Mouse (Mus musculus) kidney, embryonic 16.5 days (tissue): ENCODE data around the gene Uba7. TPM values are rescaled to one million over a fixed set of nuclear protein-coding genes. Genes with fewer than 3 reads are reported as not detected.

ENCODE experiments used
- ATAC-seq: fragments of 200-750 bp; cut with Nextera tagmentation; 2 replicates; pipeline ENCODE4 v1.8.0; 2017; ENCODE audit warnings: moderate TSS enrichment; ENCODE audit not compliant: low FRiP score, low TSS enrichment
- H3K27ac ChIP-seq: fragments of 300-500 bp; sonication (generic); 2 replicates; pipeline ENCODE4 v1.5.1; 2014; ENCODE audit warnings: low read length
- H3K27me3 ChIP-seq: fragments of 300-500 bp; sonication (generic); 2 replicates; pipeline ENCODE4 v1.6.1; 2014; ENCODE audit warnings: low read length, control low read depth, mixed read lengths; ENCODE audit not compliant: insufficient read depth
- H3K36me3 ChIP-seq: fragments of 300-500 bp; sonication (generic); 2 replicates; pipeline ENCODE4 v1.6.1; 2014; ENCODE audit warnings: low read length, control low read depth, mixed read lengths; ENCODE audit not compliant: insufficient read depth
- H3K4me1 ChIP-seq: fragments of 300-500 bp; sonication (generic); 2 replicates; pipeline ENCODE4 v1.6.1; 2014; ENCODE audit warnings: low read length, control low read depth, mixed read lengths; ENCODE audit not compliant: insufficient read depth
- H3K4me2 ChIP-seq: fragments of 300-500 bp; sonication (generic); replicated peaks from 2 replicates; pipeline ENCODE4 v1.6.1; 2014; ENCODE audit warnings: low read depth, low read length
- H3K4me3 ChIP-seq: fragments of 300-500 bp; sonication (generic); 2 replicates; pipeline ENCODE4 v1.5.1; 2014; ENCODE audit warnings: mild to moderate bottlenecking, low read length
- H3K9ac ChIP-seq: fragments of 300-500 bp; sonication (generic); replicated peaks from 2 replicates; pipeline ENCODE4 v1.6.1; 2014; ENCODE audit warnings: low read length
- H3K9me3 ChIP-seq: fragments of 300-500 bp; sonication (generic); 2 replicates; pipeline ENCODE4 v1.6.1; 2016; ENCODE audit warnings: low read length, control low read depth
- WGBS: fragments of 180-500 bp; shearing (Covaris S2); extraction: QIAGEN DNeasy Blood & Tissue Kit; methylation state at CpG from one replicate; pipeline ENCODE4 v1.1.7; 2014; 5-methylcytosine and 5-hydroxymethylcytosine counted together
- polyA plus RNA-seq: library from polyadenylated mRNA; unstranded; fragments of >200 nt; fragmentation: Nextera tagmentation; extraction: Ambion mirVana; gene quantifications from 2 replicates; pipeline ENCODE4 v1.2.1, GENCODE M21; 2015

Gene Uba7
- polyA plus RNA-seq, 1 experiment from 2014 or later: 20.2 TPM

- no peak for ATAC-seq
- no peaks in the 10 kb centered on the region for H3K27me3 ChIP-seq
- peaks cover 14% of the 10 kb centered on the region; the same call in 1 of the 2 replicates for H3K36me3 ChIP-seq
- no peak overlapping the region for H3K9ac ChIP-seq
- peaks cover 9% of the 10 kb centered on the region; the same call in 1 of the 2 replicates for H3K4me1 ChIP-seq
- H3K9me3 ChIP-seq: no peaks in the 10 kb centered on the region
- no peak overlapping the region for H3K4me3 ChIP-seq
- no peak overlapping the region for H3K4me2 ChIP-seq
- WGBS: 76% methylated on average over 10 of the region's 10 CpGs
- H3K27ac ChIP-seq: peak overlapping the region; percentile 4; the same call in 1 of the 2 replicates
Observed at GRCm38 (mm10) chr9:107974491-107975171, 674 bp upstream of the Uba7 start.

- Histone ChIP-seq H3K9me3 (no peaks in the 10 kb centered on the region), H3K27ac (no peak overlapping the region), H3K4me1 (peaks cover 36% of the 10 kb centered on the region), H3K4me3 (no peak overlapping the region), H3K27me3 (no peaks in the 10 kb centered on the region), H3K9ac (no peak overlapping the region), H3K36me3 (no peaks in the 10 kb centered on the region), H3K4me2 (no peak overlapping the region)
- WGBS: 84% methylated on average over 12 of the region's 12 CpGs
- ATAC-seq: no peak
Observed at GRCm38 (mm10) chr9:107978815-107979214, 3.5 kb downstream of the Uba7 start.

GRCm38 (mm10) chr9:107981684-107982605 is 6.6 kb downstream of the Uba7 start:
- Histone ChIP-seq H3K9me3 (no peaks in the 10 kb centered on the region), H3K27me3 (no peaks in the 10 kb centered on the region), H3K9ac (peak overlapping the region; percentile 70), H3K27ac (peak overlapping the region; percentile 99), H3K4me3 (peak overlapping the region; percentile 60), H3K4me2 (peak overlapping the region; percentile 58), H3K36me3 (no peaks in the 10 kb centered on the region), H3K4me1 (peaks cover 35% of the 10 kb centered on the region)
- 21% methylated on average over 7 of the region's 7 CpGs for WGBS
- peak; percentile 60 for ATAC-seq

GRCm38 (mm10) chr9:107982681-107983346 is 7.5 kb downstream of the Uba7 start, which contains the start of gene Gm20661:
TSS of gene Gm20661 (plus strand) at chr9:107983058.
- Histone ChIP-seq H3K4me3 (peak within 1 kb of the TSS; percentile 60), H3K4me2 (peak within 1 kb of the TSS; percentile 58), H3K27ac (peak within 1 kb of the TSS; percentile 99), H3K9me3 (no peaks in the 10 kb centered on the region), H3K27me3 (no peaks in the 10 kb centered on the region; the same call in 1 of the 2 replicates), H3K36me3 (no peaks in the 10 kb centered on the region), H3K4me1 (peaks cover 35% of the 10 kb centered on the region), H3K9ac (peak within 1 kb of the TSS; percentile 70)
- 8% methylated on average over 14 of the region's 14 CpGs for WGBS
- peak; percentile 83 for ATAC-seq

GRCm38 (mm10) chr9:107983421-107983890 is 8.2 kb downstream of the Uba7 start:
- H3K9me3 ChIP-seq: no peaks in the 10 kb centered on the region
- peak overlapping the region; percentile 99 for H3K27ac ChIP-seq
- H3K4me3 ChIP-seq: peak overlapping the region; percentile 60
- no peaks in the 10 kb centered on the region for H3K36me3 ChIP-seq
- peak overlapping the region; percentile 70 for H3K9ac ChIP-seq
- WGBS: 12% methylated on average over 4 of the region's 4 CpGs
- H3K4me2 ChIP-seq: peak overlapping the region; percentile 58
- peaks cover 35% of the 10 kb centered on the region for H3K4me1 ChIP-seq
- peak; percentile 65 for ATAC-seq
- no peaks in the 10 kb centered on the region; the same call in 1 of the 2 replicates for H3K27me3 ChIP-seq

GRCm38 (mm10) chr9:107984052-107984753 is 8.9 kb downstream of the Uba7 start:
- Histone ChIP-seq H3K9ac (peak overlapping the region; percentile 68), H3K27ac (peak overlapping the region; percentile 99), H3K4me3 (peak overlapping the region; percentile 60), H3K4me2 (peak overlapping the region; percentile 58), H3K9me3 (no peaks in the 10 kb centered on the region), H3K4me1 (peaks cover 35% of the 10 kb centered on the region), H3K27me3 (no peaks in the 10 kb centered on the region; the same call in 1 of the 2 replicates), H3K36me3 (no peaks in the 10 kb centered on the region)
- WGBS: 36% methylated on average over 19 of the region's 19 CpGs
- no peak for ATAC-seq

GRCm38 (mm10) chr9:107984754-107985055 is 9.4 kb downstream of the Uba7 start:
- Histone ChIP-seq H3K9ac (peak overlapping the region; percentile 68), H3K4me1 (peaks cover 35% of the 10 kb centered on the region), H3K4me2 (peak overlapping the region; percentile 58), H3K36me3 (no peaks in the 10 kb centered on the region), H3K9me3 (no peaks in the 10 kb centered on the region), H3K4me3 (peak overlapping the region; percentile 60), H3K27me3 (no peaks in the 10 kb centered on the region; the same call in 1 of the 2 replicates), H3K27ac (peak overlapping the region; percentile 99)
- 33% methylated on average over 9 of the region's 9 CpGs for WGBS
- no peak for ATAC-seq

GRCm38 (mm10) chr9:107985131-107986119 is 10.1 kb downstream of the Uba7 start, which contains the start of gene Inka1:
TSS of gene Inka1 (minus strand) at chr9:107985879.
- peaks cover 35% of the 10 kb centered on the region for H3K4me1 ChIP-seq
- no peaks in the 10 kb centered on the region; the same call in 1 of the 2 replicates for H3K27me3 ChIP-seq
- H3K4me2 ChIP-seq: peak within 1 kb of the TSS; percentile 58
- H3K27ac ChIP-seq: peak within 1 kb of the TSS; percentile 99
- 0% methylated on average over 57 of the region's 58 CpGs for WGBS
- no peaks in the 10 kb centered on the region for H3K9me3 ChIP-seq
- no peaks in the 10 kb centered on the region for H3K36me3 ChIP-seq
- ATAC-seq: peak; percentile 62
- H3K9ac ChIP-seq: peak within 1 kb of the TSS; percentile 68
- H3K4me3 ChIP-seq: peak within 1 kb of the TSS; percentile 60
